Mouse (Mus musculus) hindbrain, embryonic 13.5 days (tissue): Measurements from ENCODE around the gene S100a6. TPM values are rescaled to one million over a fixed set of nuclear protein-coding genes. Genes with fewer than 3 reads are reported as not detected.
A peak's percentile ranks its signal among the peaks of the same experiment; 100 is the strongest.

Source experiments
- ATAC-seq: fragments of 200-750 bp; cut with Nextera tagmentation; 2 replicates; pipeline ENCODE4 v1.8.0; 2017; ENCODE audit warnings: moderate TSS enrichment; ENCODE audit not compliant: low FRiP score
- H3K27ac ChIP-seq: fragments of 300-500 bp; sonication (generic); 2 replicates; pipeline ENCODE4 v1.5.1; 2015; ENCODE audit warnings: inconsistent platforms, mild to moderate bottlenecking, moderate library complexity
- H3K27me3 ChIP-seq: fragments of 300-500 bp; sonication (generic); 2 replicates; pipeline ENCODE4 v1.6.1; 2015; ENCODE audit warnings: mild to moderate bottlenecking, inconsistent platforms
- H3K36me3 ChIP-seq: fragments of 300-500 bp; sonication (generic); 2 replicates; pipeline ENCODE4 v1.6.1; 2015; ENCODE audit warnings: mild to moderate bottlenecking, inconsistent platforms
- H3K4me1 ChIP-seq: fragments of 300-500 bp; sonication (generic); replicated peaks from 2 replicates; pipeline ENCODE4 v1.6.1; 2015; ENCODE audit warnings: inconsistent platforms
- H3K4me2 ChIP-seq: fragments of 300-500 bp; sonication (generic); 2 replicates; pipeline ENCODE4 v1.6.1; 2015; ENCODE audit warnings: inconsistent platforms, mild to moderate bottlenecking, moderate library complexity
- H3K4me3 ChIP-seq: fragments of 300-500 bp; sonication (generic); 2 replicates; pipeline ENCODE4 v1.5.1; 2015; ENCODE audit warnings: mild to moderate bottlenecking, inconsistent platforms
- H3K9ac ChIP-seq: fragments of 300-500 bp; sonication (generic); 2 replicates; pipeline ENCODE4 v1.6.1; 2015; ENCODE audit warnings: mild to moderate bottlenecking, inconsistent platforms
- H3K9me3 ChIP-seq: fragments of 300-500 bp; sonication (generic); 2 replicates; pipeline ENCODE4 v1.6.1; 2016; ENCODE audit warnings: inconsistent platforms
- WGBS: fragments of 180-500 bp; shearing (Covaris S2); methylation state at CpG from one replicate; pipeline ENCODE4 v1.1.7; 2015; 5-methylcytosine and 5-hydroxymethylcytosine counted together
- polyA plus RNA-seq: library from polyadenylated mRNA; unstranded; fragments of >200 nt; fragmentation: Nextera tagmentation; extraction: Ambion mirVana; gene quantifications from 2 replicates; pipeline ENCODE4 v1.2.1, GENCODE M21; 2015

S100a6 gene
- polyA plus RNA-seq: 38.4 and 42.3 TPM in 2 replicates

DNA sequence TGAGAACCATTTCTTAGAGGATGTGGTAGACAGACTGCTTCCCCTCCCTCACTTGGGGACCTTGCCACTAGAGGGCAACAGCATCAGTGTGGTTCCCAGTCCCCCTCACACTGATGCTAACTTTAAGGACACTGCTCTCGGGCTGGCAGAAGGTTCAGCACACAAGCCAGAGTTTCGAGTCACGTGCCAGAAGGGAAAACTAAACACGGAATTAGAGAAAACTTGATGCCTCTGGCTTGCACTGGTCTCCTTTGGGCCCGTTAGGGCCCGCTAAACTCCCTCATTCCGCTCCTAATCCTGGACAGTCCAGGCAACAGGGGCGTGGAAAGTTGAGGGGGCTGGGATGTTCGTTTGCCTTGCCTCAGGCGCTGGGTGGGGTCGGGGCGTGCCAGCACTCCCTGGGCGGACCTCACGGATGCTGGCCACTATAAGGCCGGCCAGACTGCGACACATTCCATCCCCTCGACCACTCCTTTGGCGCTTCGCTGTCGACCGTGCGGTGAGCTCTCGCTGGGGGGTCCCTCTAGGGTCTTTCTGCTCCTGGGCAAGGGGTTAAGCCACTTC, at the start of gene S100a6:
S100a6 (plus strand) TSS at position 155 of the 564 bp plus-strand sequence.
- no peaks in the 10 kb centered on the region for H3K9me3 ChIP-seq
- H3K4me3 ChIP-seq: peak within 1 kb of the TSS; percentile 31
- peaks cover 18% of the 10 kb centered on the region for H3K27me3 ChIP-seq
- peaks cover 10% of the 10 kb centered on the region for H3K4me1 ChIP-seq
- WGBS: 1% methylated on average over 23 of the region's 23 CpGs
- no peak within 1 kb of the TSS for H3K27ac ChIP-seq
- ATAC-seq: peak; percentile 73
- H3K9ac ChIP-seq: peak within 1 kb of the TSS; percentile 20; the same call in 1 of the 2 replicates
- H3K36me3 ChIP-seq: no peaks in the 10 kb centered on the region
- peak within 1 kb of the TSS; percentile 62 for H3K4me2 ChIP-seq

DNA sequence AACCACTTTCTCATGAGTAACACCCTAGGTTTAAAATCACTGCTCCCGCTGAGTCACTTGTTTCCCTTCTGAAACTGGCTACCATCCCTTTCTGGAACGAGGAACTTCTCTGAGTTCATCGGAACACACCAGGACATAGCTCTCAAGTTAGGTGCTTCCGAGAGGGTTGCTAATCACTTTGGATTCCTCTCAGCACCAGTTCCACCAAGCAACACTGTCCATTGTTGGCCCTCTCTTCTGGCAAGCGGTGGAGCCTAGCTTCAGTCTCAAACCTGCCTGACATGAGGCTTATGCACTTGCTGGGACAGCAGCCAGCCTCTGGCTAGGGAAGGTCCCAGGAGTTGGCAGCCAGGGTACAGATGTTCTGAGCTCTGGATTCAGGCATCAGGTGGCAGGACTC, 38.0 kb upstream of the S100a6 start:
- Histone ChIP-seq H3K4me2 (no peak overlapping the region), H3K9ac (no peak overlapping the region), H3K27me3 (no peaks in the 10 kb centered on the region), H3K4me1 (no peaks in the 10 kb centered on the region), H3K9me3 (no peaks in the 10 kb centered on the region), H3K4me3 (no peak overlapping the region), H3K36me3 (no peaks in the 10 kb centered on the region), H3K27ac (no peak overlapping the region)
- ATAC-seq: no peak
- WGBS: 87% methylated on average over 5 of the region's 5 CpGs

DNA sequence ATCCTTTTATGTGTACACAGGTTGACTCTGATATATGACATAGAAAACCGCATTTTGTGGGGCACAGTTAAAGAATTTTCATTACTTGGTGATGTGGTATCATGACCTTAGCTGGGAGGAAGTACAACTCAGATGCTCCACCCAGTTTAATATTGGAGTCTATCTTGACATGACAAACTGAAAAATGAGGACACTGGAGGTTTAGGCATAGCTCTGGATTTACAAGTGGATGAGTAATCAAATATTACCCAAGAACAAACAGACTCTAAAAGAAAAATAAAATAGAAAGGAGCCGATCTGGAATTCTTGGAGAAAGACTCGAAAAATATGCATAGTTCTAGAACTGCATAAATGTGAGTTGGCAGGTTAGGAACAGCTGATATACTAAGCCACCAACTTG, 37.4 kb upstream of the S100a6 start:
- no peaks in the 10 kb centered on the region for H3K27me3 ChIP-seq
- no peak overlapping the region for H3K9ac ChIP-seq
- H3K36me3 ChIP-seq: no peaks in the 10 kb centered on the region
- no peak overlapping the region for H3K4me3 ChIP-seq
- WGBS: 95% methylated on average over 3 of the region's 3 CpGs
- ATAC-seq: no peak
- H3K4me2 ChIP-seq: no peak overlapping the region
- no peaks in the 10 kb centered on the region for H3K4me1 ChIP-seq
- no peak overlapping the region for H3K27ac ChIP-seq
- H3K9me3 ChIP-seq: no peaks in the 10 kb centered on the region

DNA sequence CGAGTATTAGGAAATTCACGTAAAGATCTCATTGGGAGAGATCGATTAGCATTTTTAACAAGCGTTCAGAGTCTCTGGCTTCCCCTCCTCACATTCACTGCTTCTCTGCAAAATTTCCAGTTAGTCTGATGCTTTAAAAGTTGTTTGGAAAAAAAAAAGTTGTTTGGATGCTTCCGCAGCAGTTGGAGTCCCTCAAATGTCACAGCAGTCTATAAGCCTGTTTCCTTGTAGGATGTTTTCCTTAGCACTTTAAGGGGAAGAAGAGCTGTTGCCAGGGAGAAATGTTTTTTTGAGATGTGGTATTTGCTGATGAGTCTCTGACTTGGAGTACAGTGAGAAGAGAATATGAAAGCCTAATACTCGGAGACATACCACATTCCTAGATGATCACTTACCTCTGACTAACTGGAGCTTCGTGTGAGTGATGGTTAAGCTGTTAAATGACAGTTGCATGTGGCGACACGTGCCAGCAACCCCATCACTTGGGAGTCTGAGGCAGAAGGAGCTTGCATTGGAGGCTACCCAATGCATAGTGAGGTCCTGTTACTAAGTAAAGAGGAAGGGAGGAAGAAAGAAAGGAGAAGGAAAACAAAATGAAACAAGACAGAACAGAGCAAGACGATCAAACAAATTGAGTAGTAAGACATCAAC, 36.2 kb upstream of the S100a6 start:
- ATAC-seq: no peak
- no peaks in the 10 kb centered on the region for H3K36me3 ChIP-seq
- no peak overlapping the region for H3K9ac ChIP-seq
- WGBS: 75% methylated on average over 10 of the region's 10 CpGs
- no peaks in the 10 kb centered on the region for H3K27me3 ChIP-seq
- H3K4me3 ChIP-seq: no peak overlapping the region
- H3K4me2 ChIP-seq: no peak overlapping the region
- H3K4me1 ChIP-seq: no peaks in the 10 kb centered on the region
- H3K27ac ChIP-seq: no peak overlapping the region
- H3K9me3 ChIP-seq: no peaks in the 10 kb centered on the region

DNA sequence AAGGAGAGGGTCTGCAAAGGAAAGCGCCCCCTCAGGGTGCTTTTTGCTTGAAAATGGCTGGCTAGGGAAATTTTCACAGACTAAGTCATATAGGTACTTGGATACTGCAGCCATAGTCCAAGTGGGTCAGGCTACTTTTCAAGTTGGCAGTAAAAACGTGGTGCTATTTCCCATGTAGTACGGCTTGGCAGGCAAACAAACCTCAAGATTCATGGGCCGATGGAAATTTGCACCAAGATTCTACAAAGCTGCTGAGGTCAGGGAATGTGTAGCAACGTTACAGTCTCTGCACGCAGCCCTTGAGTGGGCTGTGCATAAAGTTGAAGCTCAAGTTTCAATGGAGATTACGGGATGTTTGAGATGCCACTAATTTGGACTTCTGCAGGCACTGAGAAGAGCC, 33.2 kb upstream of the S100a6 start:
- no peak overlapping the region for H3K4me3 ChIP-seq

DNA sequence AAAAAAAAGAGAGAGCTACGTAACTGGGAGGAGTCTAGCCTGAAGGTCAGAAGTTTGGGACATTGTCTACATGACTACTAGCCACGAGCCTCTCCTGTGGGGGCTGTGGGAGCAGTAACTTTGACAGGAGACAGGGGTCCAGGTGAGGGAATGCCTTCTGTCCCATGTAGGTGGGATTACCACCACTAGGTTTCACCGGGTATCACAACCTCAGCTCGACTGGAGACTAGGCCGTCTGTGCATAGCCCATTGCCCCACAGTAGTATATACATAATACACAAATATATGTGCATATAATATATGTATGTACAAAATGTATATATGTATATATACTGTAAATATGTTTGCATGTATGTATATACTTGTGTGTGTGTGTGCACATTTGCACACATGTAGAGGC, 31.5 kb upstream of the S100a6 start:
- Histone ChIP-seq H3K4me3 (no peak overlapping the region), H3K9ac (no peak overlapping the region), H3K4me2 (no peak overlapping the region), H3K4me1 (no peaks in the 10 kb centered on the region), H3K9me3 (no peaks in the 10 kb centered on the region), H3K27me3 (no peaks in the 10 kb centered on the region), H3K36me3 (no peaks in the 10 kb centered on the region), H3K27ac (no peak overlapping the region)
- no peak for ATAC-seq
- WGBS: 92% methylated on average over 5 of the region's 5 CpGs

More for the DNA sequence above, 33.2 kb upstream of the S100a6 start:
- 85% methylated on average over 7 of the region's 7 CpGs for WGBS
- H3K4me2 ChIP-seq: no peak overlapping the region
- no peak for ATAC-seq
- H3K9me3 ChIP-seq: no peaks in the 10 kb centered on the region
- H3K36me3 ChIP-seq: no peaks in the 10 kb centered on the region
- H3K27me3 ChIP-seq: no peaks in the 10 kb centered on the region
- H3K9ac ChIP-seq: no peak overlapping the region
- H3K27ac ChIP-seq: no peak overlapping the region
- no peaks in the 10 kb centered on the region for H3K4me1 ChIP-seq

DNA sequence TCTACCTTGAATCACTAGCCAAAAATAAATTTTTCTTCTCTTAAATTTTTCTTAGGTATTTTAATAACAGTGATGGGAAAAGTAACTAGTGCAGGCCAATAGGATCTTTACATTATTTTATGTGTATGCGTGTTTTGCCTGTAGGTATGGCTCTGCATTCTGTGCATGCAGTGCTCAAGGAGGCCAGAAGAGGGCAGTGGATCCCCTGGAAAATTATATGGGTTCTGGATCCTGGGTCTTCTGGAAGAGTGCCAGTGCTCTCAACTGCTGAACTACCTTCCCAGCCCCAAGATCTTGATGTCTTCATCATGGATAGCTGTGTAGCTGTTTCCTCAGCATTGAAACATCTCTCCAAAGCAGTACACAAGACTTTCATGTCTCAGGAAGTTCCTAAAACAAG, 30.5 kb upstream of the S100a6 start:
- Histone ChIP-seq H3K4me2 (no peak overlapping the region), H3K4me3 (no peak overlapping the region), H3K4me1 (no peaks in the 10 kb centered on the region), H3K9me3 (no peaks in the 10 kb centered on the region), H3K27ac (no peak overlapping the region), H3K27me3 (no peaks in the 10 kb centered on the region), H3K36me3 (no peaks in the 10 kb centered on the region), H3K9ac (no peak overlapping the region)
- 97% methylated on average over 1 of the region's 1 CpGs for WGBS
- no peak for ATAC-seq

DNA sequence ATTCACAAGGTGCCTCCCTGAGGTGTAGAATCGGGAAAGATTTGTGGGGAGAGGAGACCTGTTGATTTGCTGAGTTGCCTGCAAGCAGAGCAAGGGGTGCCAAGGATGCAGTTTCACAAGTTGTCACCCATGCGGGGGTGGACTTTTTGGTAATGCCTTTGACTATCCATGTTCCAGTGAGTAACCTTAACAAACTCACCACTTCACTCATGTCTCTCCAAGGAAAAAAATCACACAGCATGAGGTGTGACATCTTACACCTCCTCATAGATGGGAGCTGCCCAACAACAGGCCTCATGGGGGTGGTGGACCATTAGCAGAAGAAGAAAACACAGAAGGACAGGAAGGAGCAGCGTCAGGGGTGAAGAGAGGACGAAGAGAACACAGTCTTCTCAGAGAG, 30.1 kb upstream of the S100a6 start:
- H3K9me3 ChIP-seq: no peaks in the 10 kb centered on the region
- no peak overlapping the region for H3K9ac ChIP-seq
- no peak overlapping the region for H3K4me3 ChIP-seq
- H3K27ac ChIP-seq: no peak overlapping the region
- WGBS: 87% methylated on average over 4 of the region's 4 CpGs
- H3K36me3 ChIP-seq: no peaks in the 10 kb centered on the region
- no peaks in the 10 kb centered on the region for H3K4me1 ChIP-seq
- no peak overlapping the region for H3K4me2 ChIP-seq
- ATAC-seq: no peak
- no peaks in the 10 kb centered on the region for H3K27me3 ChIP-seq

DNA sequence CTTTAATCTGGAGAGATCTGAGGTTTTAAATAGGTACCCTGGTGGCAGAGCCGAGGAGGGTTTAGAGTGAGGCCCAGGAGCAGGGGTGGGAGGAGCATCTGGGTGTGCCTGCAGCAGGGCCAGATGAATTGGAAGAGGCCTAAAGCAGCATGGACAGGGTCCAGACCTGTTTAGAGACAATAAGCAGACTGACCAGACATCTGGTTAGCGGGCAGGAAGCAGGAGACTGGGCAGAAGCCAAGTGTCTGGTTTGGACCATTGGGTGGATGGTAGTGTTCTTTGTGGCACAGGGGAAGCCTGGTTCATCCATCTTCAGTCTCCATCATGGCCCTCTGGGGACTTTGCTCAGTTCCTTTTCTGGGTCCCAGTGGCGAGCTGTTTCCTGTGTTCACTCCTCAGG, 28.8 kb upstream of the S100a6 start:
- Histone ChIP-seq H3K9me3 (no peaks in the 10 kb centered on the region), H3K27me3 (no peaks in the 10 kb centered on the region), H3K9ac (no peak overlapping the region), H3K4me2 (no peak overlapping the region), H3K27ac (no peak overlapping the region), H3K36me3 (no peaks in the 10 kb centered on the region), H3K4me3 (no peak overlapping the region), H3K4me1 (no peaks in the 10 kb centered on the region)
- ATAC-seq: no peak
- 55% methylated on average over 3 of the region's 3 CpGs for WGBS

DNA sequence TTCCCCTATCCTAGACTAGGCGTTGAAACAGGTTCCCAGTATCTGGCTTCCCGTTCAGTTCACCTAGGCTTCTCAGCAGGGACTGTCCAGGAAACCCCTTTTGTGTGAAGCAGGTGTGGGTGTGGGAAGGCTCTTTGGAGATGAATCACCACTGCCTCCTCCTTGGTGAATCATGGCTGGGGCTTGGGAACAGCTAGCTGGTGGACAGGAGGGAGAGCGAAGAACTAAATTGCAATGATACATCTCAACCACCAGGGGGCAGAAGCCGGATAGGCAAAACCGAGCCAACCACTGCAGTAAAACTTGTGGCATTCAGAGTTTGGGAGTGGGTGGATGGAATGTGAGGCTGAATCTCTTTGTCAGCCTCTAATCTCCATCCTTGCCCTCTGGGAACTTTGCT, 27.1 kb upstream of the S100a6 start:
- WGBS: 32% methylated on average over 5 of the region's 5 CpGs
- H3K4me3 ChIP-seq: no peak overlapping the region
- H3K9ac ChIP-seq: no peak overlapping the region
- H3K4me2 ChIP-seq: no peak overlapping the region
- no peak for ATAC-seq
- no peaks in the 10 kb centered on the region for H3K9me3 ChIP-seq
- H3K27ac ChIP-seq: no peak overlapping the region
- no peaks in the 10 kb centered on the region for H3K36me3 ChIP-seq
- no peaks in the 10 kb centered on the region for H3K4me1 ChIP-seq
- H3K27me3 ChIP-seq: no peaks in the 10 kb centered on the region

DNA sequence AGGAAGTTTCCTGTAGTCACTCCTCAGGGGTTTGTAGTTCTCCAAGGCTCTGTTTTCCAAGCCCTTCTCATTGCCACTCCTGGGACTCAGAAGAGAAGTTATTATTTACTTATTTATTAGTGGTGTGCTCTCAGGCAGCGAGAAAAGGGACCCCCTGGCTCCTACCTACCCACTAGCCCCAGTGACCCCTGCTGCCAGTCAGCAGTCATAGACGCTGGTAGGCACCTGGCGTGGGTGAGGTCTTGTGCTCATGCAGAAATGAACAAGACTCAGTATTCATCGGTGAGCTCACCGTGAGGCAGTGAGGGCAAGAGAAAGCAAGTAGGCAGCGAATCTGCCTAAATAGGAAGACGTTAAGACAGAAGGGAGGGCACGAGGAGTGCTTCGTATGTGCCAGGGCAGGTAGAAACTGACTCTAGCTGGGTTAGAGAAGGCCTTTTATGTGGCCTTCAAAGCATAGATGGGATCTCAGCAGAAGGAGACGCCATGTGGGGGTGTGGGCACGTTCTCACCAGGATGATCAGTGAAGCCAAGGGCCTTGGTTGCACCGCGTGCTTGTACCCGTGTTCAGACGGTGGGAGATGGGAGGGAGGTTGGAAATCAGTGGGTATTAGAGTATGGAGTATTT, 26.6 kb upstream of the S100a6 start:
- Histone ChIP-seq H3K4me2 (no peak overlapping the region), H3K4me3 (no peak overlapping the region), H3K4me1 (no peaks in the 10 kb centered on the region), H3K9me3 (no peaks in the 10 kb centered on the region), H3K9ac (no peak overlapping the region), H3K27ac (no peak overlapping the region), H3K27me3 (no peaks in the 10 kb centered on the region), H3K36me3 (no peaks in the 10 kb centered on the region)
- WGBS: 85% methylated on average over 15 of the region's 15 CpGs
- ATAC-seq: no peak

DNA sequence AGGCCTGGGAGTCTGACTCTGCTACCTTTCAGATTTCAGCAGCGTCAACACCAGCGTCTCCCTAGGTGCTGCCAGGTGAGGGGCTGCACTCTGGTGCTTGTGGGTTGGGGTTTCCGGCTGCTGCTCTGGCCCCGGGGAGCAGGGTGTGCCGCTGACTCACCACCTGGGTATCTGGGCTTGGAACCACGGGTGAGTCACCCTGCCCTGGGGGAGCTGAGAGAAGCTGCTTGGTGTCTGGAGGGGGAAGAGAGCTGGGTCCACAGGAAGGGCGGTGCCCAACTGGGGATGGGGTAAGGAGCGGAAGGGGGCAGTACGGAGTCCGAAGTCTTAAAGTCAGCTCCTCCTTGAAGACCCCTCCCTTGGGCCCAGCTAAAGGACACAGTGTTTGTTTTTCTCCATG, 25.8 kb upstream of the S100a6 start:
- Histone ChIP-seq H3K9ac (no peak overlapping the region), H3K4me2 (no peak overlapping the region), H3K36me3 (no peaks in the 10 kb centered on the region), H3K27ac (no peak overlapping the region), H3K4me1 (no peaks in the 10 kb centered on the region), H3K9me3 (no peaks in the 10 kb centered on the region), H3K4me3 (no peak overlapping the region), H3K27me3 (no peaks in the 10 kb centered on the region)
- ATAC-seq: no peak
- WGBS: 68% methylated on average over 10 of the region's 10 CpGs
